Mouse (Mus musculus) adrenal gland, adult 18-20 months (tissue): ENCODE measurements at regions not wholly inside any gene's neighbourhood (a gene's known extent, or its start where the extent isn't known, plus 50 kb on each side); places are given as distances from the start of the nearest gene placed in this dataset.
"Not testable (repeated sequence)": the region's sequence is repeated elsewhere in the genome, so short reads cannot be mapped to it uniquely, and the experiment has no call there.

Experiments
- DNase-seq, 2 experiments: peaks; one replicate each; pipeline ENCODE4 v3.0.0; 2021 to 2022; ENCODE audit warnings: low spot score in 2 of 2

DNA sequence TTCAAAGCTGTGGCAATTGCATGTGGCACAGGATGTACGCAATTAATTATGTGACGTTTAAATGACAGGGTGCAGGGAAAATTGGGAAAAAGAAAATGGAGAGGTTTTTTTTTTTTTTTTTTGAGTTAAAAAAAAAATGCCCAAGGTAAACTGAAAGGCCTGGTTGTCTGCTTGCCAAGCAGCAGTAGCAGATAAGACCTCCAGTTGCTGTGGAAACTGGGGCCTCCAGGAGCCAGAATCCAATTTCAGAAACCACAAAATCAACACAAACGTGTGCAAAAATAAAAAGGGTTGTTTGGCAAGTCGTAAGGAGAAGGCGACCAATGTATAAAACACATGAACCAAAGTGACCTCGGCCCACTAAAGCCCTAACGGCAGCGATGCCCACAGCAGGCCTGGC, 837.7 kb upstream of the Sox9 start:
- DNase-seq = peak in 1 of 2 experiments; percentile 1

GRCm38 (mm10) chr11:111945806-111946205, 836.2 kb upstream of the Sox9 start:
- no peak for DNase-seq

- DNase-seq = no peak
Measured at GRCm38 (mm10) chr11:111947671-111948070, 834.4 kb upstream of the Sox9 start.

GRCm38 (mm10) chr11:111953421-111953820, 828.6 kb upstream of the Sox9 start:
- DNase-seq = no peak

GRCm38 (mm10) chr11:111957721-111958287, 824.2 kb upstream of the Sox9 start:
- DNase-seq = no peak

DNA sequence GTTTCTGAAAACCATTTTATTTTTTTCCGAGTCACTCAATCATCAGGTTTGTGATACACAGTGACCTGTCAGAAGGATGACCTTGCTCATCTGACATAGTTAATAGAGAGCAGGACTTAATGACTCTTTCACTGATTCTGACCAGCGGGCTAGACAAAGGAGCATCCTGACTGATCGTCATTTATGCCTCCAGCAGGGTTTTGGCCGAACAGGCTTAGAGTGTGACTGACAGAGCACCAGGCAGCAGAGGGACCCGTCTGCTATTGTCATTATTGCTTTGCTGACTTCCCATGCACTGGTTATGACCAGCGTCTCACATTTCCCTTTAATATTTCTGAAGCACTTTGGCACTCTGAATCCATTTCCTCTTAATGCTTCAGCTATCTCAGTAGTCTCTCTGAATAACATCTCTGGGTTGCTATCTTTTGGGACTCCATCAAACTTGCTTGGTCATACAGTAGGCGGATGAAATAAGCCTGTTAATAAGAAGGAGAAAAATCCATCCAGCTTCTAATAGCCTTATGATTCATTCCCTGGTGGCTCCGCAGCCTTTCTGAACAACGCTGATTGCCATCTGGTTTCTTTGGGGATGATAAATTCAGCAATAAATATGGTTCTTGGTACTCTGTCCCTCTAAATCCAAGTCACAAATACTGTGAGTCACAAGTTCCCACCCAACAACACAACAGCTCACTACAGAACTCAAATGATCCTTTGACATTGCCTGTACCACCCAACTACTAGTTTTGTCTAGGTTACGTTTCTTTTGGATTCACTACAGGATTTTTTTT, 820.8 kb upstream of the Sox9 start:
- DNase-seq = no peak

- DNase-seq = no peak
Measured at GRCm38 (mm10) chr11:111961846-111962245, 820.2 kb upstream of the Sox9 start.

- DNase-seq = no peak
Measured at GRCm38 (mm10) chr11:111964066-111964465, 818.0 kb upstream of the Sox9 start.

DNA sequence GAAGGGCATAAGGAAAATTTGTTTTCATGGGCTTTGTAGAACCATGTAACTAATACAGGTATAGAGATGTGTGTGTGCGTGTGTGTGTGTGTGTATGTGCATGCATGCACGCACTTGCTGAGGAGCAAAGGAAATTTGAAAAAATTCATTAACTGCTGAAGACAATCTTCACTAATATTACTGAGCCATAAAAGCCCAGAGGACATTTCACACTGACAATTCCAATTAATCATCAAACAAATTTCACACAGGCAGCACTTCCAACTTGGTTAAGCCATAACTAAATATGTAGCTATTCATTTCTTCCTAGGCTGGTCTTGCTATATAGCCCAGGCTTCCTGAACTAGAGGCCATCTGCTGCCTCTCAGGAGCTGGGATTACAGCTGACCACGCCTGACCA, 815.6 kb upstream of the Sox9 start:
- DNase-seq = no peak

DNA sequence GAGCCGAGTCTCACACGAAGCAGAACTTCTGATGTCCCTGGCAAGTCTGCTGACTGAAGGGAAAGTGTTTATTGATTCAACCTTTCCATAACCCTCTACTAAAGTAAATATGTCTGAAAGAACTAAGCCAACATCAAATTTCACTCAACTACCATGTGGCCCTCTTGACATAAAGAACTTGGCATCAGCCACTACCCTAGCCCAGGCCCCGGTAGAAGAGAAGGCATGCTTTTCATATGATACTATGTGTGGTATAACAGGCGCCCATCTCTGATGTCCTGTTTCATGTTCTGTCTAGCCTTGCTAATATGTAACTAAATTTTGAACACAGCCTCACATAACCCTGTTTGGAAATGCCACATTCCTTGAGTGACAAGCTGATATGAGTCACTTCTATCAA, 811.0 kb upstream of the Sox9 start:
- no peak for DNase-seq

GRCm38 (mm10) chr11:111978667-111979066, 803.4 kb upstream of the Sox9 start:
- no peak for DNase-seq

DNA sequence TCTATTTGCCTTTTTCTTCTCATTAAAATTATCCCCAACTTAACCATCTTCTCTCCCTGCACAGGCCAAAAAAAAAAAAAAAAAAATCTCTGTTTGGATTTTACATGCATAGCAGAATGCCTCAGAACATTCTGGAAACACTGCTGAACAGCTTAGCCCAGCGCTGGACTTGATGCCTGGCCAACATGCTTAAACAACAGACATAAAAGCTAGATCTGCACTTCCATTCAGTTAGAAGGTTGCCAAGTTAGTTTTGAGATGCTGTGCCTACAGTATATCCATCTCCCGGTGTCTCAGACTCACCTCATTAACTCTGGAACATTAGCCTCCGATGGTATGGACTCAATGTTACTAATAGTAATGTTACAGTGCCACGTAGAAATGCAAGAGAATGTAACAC, 785.6 kb upstream of the Sox9 start:
- DNase-seq = no peak

GRCm38 (mm10) chr11:112010848-112011247, 771.2 kb upstream of the Sox9 start:
- not testable (repeated sequence) for DNase-seq

- DNase-seq = no peak
Measured at GRCm38 (mm10) chr11:112017906-112018305, 764.1 kb upstream of the Sox9 start.

DNA sequence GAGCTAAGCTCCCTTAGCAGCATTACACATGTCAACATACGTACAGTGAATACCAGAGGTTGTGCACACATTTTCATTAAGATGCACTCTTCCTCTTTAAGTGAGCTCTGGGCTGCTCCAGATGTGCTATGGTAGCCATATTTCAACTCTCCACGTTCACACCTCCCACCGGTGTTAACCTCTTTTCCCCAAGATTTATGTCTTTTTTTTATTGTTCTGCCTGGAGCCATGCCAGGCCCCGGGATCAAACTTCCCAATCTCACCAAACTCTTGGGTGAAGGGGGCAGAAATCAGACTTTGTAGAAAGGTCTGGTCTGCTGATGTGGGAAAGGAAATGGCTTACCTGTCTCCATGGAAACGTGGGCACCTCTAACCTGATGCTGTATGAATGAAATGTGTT, 754.0 kb upstream of the Sox9 start:
- DNase-seq = no peak

DNA sequence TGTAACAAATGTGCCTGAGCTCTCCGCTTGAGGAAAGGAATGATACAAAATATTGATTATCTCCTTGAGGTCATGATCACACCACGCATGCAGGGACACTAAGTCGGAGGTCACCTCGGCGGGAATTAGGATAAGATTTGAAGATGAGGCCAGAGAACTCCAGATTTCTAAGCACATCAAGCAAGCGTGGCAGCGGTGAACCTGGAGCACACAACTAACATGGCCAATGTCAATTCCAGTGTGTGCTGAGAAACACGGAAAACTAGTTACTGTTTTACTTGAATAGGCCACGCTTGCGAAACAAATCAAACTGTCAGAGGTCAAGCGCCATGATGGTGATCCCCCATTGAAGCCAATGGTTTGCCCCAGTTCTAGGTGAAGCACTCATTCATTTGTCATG, 743.3 kb upstream of the Sox9 start:
- DNase-seq = no peak

- no peak for DNase-seq
Measured at GRCm38 (mm10) chr11:112044455-112044854, 737.6 kb upstream of the Sox9 start.

- no peak for DNase-seq
Measured at GRCm38 (mm10) chr11:112045353-112045752, 736.7 kb upstream of the Sox9 start.

DNA sequence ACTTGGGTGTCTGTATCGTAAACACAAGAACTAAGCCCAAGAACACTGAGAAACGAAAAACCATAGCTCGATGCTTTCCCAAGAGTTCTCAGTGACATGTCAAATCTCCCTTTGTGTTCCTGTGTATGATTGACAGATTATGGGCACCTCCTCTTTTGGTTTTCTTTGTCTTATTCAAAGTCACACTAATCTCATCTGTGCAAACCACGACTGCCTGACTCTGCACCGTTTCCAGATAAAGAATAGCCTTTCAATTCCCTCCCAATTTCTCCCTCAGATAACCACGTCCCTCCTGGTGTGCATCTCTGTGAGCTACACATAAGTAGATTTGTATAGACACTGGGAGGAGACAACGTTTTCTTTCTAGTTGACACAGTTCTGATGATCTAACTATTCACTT, 731.7 kb upstream of the Sox9 start:
- no peak for DNase-seq

GRCm38 (mm10) chr11:112055591-112055990, 726.4 kb upstream of the Sox9 start:
- no peak for DNase-seq

DNA sequence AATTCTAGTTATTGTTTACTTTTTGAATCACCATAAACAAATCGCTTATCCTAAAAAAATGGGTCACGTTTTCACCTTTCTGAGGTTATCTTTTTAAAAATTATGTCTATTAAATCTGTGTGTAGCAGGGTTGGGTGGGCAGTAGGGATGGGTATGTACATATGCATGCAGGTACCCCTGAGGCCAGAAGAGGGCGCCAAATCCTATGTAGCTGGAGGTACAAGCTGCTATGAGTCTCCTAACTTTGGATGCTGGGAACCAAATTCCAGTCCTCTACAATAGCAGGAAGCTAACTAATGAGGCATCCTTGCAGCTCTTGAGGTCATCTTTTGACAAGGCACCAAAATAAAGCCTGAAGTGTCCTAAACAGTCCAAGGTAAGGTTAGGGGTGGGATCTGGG, 714.8 kb upstream of the Sox9 start:
- no peak for DNase-seq

DNA sequence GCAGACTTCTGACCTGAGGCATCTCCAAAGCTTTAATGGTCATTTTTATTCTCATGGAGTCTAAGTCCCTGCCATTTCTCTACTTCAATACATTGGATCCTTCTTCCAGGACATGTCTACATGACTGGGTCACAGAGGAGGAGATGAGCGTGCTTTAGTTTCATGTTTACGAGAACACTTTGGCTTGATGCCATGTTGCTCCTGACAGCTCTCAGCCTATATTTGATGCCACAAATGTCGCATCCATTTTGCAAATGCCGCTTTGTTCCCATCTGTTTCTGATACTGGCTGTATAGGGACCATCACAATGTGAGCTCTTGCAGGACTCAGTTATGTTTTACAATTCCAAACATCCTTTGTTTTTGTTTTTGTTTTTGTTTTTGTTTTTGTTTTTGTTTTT, 713.2 kb upstream of the Sox9 start:
- no peak for DNase-seq

DNA sequence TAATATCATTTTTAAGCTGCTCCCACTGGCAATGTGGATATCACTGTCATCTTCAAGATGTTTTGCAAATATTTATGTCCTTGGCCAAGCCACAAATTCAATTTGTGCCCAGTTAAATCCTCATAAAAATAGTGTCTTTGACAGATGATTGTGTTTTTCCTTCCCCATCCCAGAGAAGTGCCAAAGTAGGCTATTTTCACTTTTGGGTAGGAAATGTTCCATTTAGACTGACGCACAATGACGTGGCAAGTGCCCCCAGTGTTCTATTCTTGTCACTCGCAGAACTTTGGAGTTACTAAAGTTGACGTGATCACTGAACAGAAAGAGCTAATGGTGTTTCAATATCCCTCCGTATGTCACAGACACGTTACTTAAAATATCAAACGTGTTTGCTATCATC, 710.5 kb upstream of the Sox9 start:
- DNase-seq = no peak
